In genomic region chr1:93050071-93050470, GRCm38 (mm10) we compare ENCODE assay signal across 18 mouse cellular contexts. TPM values are rescaled to one million over a fixed set of nuclear protein-coding genes. Genes with fewer than 3 reads are reported as not detected.
"Had no signal": no experiment of that assay in that cellular context is flagged by ENCODE, and none has a peak within 500 bp of the region (broad histone marks: within the 10 kb centered on the region; RNA-seq: fewer than 3 reads in every experiment).

No protein-coding gene starts in this region.

- H3K36me3 ChIP-seq: limb, embryonic 12.5 days; liver, embryonic 13.5 days; lung, embryonic 15.5 days; stomach, embryonic 15.5 days had no signal

- H3K4me3 ChIP-seq: limb, embryonic 12.5 days; liver, embryonic 13.5 days; lung, embryonic 15.5 days; megakaryocyte, embryonic 14.5 days; midbrain, embryonic 15.5 days; neural tube, embryonic 12.5 days; stomach, embryonic 15.5 days had no signal

- H3K4me1 ChIP-seq: lung, embryonic 15.5 days; megakaryocyte, embryonic 14.5 days; midbrain, embryonic 15.5 days; neural tube, embryonic 12.5 days; stomach, embryonic 15.5 days had no signal

- H3K9me3 ChIP-seq: limb, embryonic 12.5 days; liver, embryonic 13.5 days; lung, embryonic 15.5 days; megakaryocyte, embryonic 14.5 days; midbrain, embryonic 15.5 days; neural tube, embryonic 12.5 days; stomach, embryonic 15.5 days had no signal

- ATAC-seq: liver, postnatal 0 days; midbrain, embryonic 15.5 days had no signal

- H3K9ac ChIP-seq: limb, embryonic 12.5 days; liver, embryonic 13.5 days; liver, postnatal 0 days; lung, embryonic 15.5 days; midbrain, embryonic 15.5 days; neural tube, embryonic 12.5 days; stomach, embryonic 15.5 days had no signal

- H3K27ac ChIP-seq: limb, embryonic 12.5 days; liver, embryonic 13.5 days; lung, embryonic 15.5 days; macrophage; midbrain, embryonic 15.5 days; neural tube, embryonic 12.5 days; stomach, embryonic 15.5 days had no signal

- H3K27me3 ChIP-seq: lung, embryonic 15.5 days; midbrain, embryonic 15.5 days; neural tube, embryonic 12.5 days; stomach, embryonic 15.5 days had no signal

- DNase-seq: kidney, postnatal 25 days; liver; liver, embryonic 13.5 days; liver, postnatal 0 days; lung, postnatal 14 days; right cerebral cortex, postnatal 4 days; spleen, adult 18-20 months; thymus, adult 2 months; thymus, postnatal 25 days had no signal

- H3K4me2 ChIP-seq: limb, embryonic 12.5 days; liver, embryonic 13.5 days; lung, embryonic 15.5 days; midbrain, embryonic 11.5 days; midbrain, embryonic 15.5 days; neural tube, embryonic 12.5 days; stomach, embryonic 15.5 days had no signal

RNA-seq across cellular contexts. Expression of gene Aqp12, which starts 43.9 kb away (rescaled TPM):
- polyA plus RNA-seq: kidney, embryonic 16.5 days; limb, embryonic 12.5 days; liver, embryonic 13.5 days; liver, postnatal 0 days; lung, embryonic 15.5 days; macrophage; midbrain, embryonic 11.5 days; midbrain, embryonic 15.5 days; neural tube, embryonic 12.5 days had no signal
